Comparison of ENCODE assay signal across 20 mouse cellular contexts in genomic region chr11:49726800-49727199, GRCm38 (mm10). TPM values are rescaled to one million over a fixed set of nuclear protein-coding genes. Genes with fewer than 3 reads are reported as not detected.
DNase-seq lines count a peak whose midpoint lies in the region; ATAC-seq and TF ChIP-seq lines count a peak whose summit lies in the region.
"Had no signal": no experiment of that assay in that cellular context is flagged by ENCODE, and none has a peak within 500 bp of the region (broad histone marks: within the 10 kb centered on the region; RNA-seq: fewer than 3 reads in every experiment).

No protein-coding gene starts in this region.

- H3K36me3 ChIP-seq in kidney, adult 2 months (ENCODE audit: control insufficient read depth, insufficient read depth, low read length), result no peaks in the 10 kb centered on the region
- no peaks in the 10 kb centered on the region for H3K36me3 ChIP-seq in hindbrain, embryonic 16.5 days (ENCODE audit: control insufficient read depth, insufficient read depth, low read length)
- H3K36me3 ChIP-seq: heart, embryonic 10.5 days; hindbrain, embryonic 13.5 days; liver, embryonic 13.5 days had no signal

- H3K9ac ChIP-seq in hindbrain, embryonic 16.5 days (ENCODE audit: low read depth, low read length), result no peak overlapping the region
- H3K9ac ChIP-seq: forebrain, embryonic 13.5 days; hindbrain, embryonic 13.5 days; liver, embryonic 13.5 days had no signal

- H3K9me3 ChIP-seq in hindbrain, embryonic 16.5 days (ENCODE audit: control insufficient read depth, low read length), result no peaks in the 10 kb centered on the region
- H3K9me3 ChIP-seq: forebrain, embryonic 13.5 days; heart, embryonic 10.5 days; hindbrain, embryonic 13.5 days; liver, embryonic 13.5 days had no signal

- 59% methylated on average over 8 of the region's 8 CpGs for WGBS in kidney, adult 2 months
- WGBS in hindbrain, embryonic 16.5 days, result 68% methylated on average over 8 of the region's 8 CpGs

- H3K4me1 ChIP-seq in kidney, adult 2 months (ENCODE audit: control insufficient read depth, insufficient read depth, low read length), result no peaks in the 10 kb centered on the region
- no peaks in the 10 kb centered on the region; the same call in none of the 2 replicates for H3K4me1 ChIP-seq in hindbrain, embryonic 16.5 days (ENCODE audit: control insufficient read depth, insufficient read depth, low read depth, low read length)
- H3K4me1 ChIP-seq: forebrain, embryonic 13.5 days had no signal

- DNase-seq in cerebellum, postnatal 10 days, result peak; percentile 69 to 70
- no peak for DNase-seq in cerebellum, adult 8-10 months
- peak; percentile 17 for DNase-seq in kidney, adult 2 months
- no peak for DNase-seq in kidney, postnatal 25 days
- DNase-seq in lung, postnatal 10 days, result peak; percentile 49
- no peak for DNase-seq in lung, postnatal 36 days
- DNase-seq: cerebellum, adult 11-12 months; gastrocnemius, postnatal 36 days; heart, postnatal 14 days; kidney, adult 8-10 months; kidney, postnatal 36 days; layer of hippocampus, postnatal 36 days; liver, embryonic 13.5 days had no signal

- no peak for TF ChIP-seq POLR2A in kidney, adult 2 months (IDR thresholded peaks at IDR 0.05; ENCODE audit: low read depth, low read length)

- no peak overlapping the region for H3K4me2 ChIP-seq in hindbrain, embryonic 16.5 days (ENCODE audit: low read length)
- H3K4me2 ChIP-seq: forebrain, embryonic 13.5 days; hindbrain, embryonic 13.5 days; liver, embryonic 13.5 days had no signal

- H3K27me3 ChIP-seq in kidney, adult 2 months (replicated peaks; ENCODE audit: control insufficient read depth, insufficient read depth, low read length), result no peaks in the 10 kb centered on the region
- H3K27me3 ChIP-seq in hindbrain, embryonic 16.5 days (replicated peaks; ENCODE audit: control insufficient read depth, insufficient read depth, low read length), result no peaks in the 10 kb centered on the region
- H3K27me3 ChIP-seq: forebrain, embryonic 13.5 days; hindbrain, embryonic 13.5 days; liver, embryonic 13.5 days had no signal

- no peak for TF ChIP-seq CTCF in kidney, adult 2 months (conservative IDR thresholded peaks at IDR 0.05; ENCODE audit: insufficient read depth, insufficient read length, low read depth, low read length)

- ATAC-seq in hindbrain, embryonic 16.5 days, result no peak
- ATAC-seq: CD4-positive, CD25-positive, alpha-beta regulatory T cell, adult 4 months; inflammation-experienced regulatory T-cells, adult 6 months had no signal

- no peak overlapping the region for H3K4me3 ChIP-seq in kidney, adult 2 months (ENCODE audit: insufficient read depth, low read depth, low read length)
- H3K4me3 ChIP-seq in hindbrain, embryonic 16.5 days (ENCODE audit: low read length), result no peak overlapping the region
- H3K4me3 ChIP-seq: forebrain, embryonic 13.5 days; heart, embryonic 10.5 days; hindbrain, embryonic 13.5 days; liver, embryonic 13.5 days had no signal

- no peak overlapping the region for H3K27ac ChIP-seq in kidney, adult 2 months (ENCODE audit: insufficient read depth, low read depth, low read length)
- no peak overlapping the region for H3K27ac ChIP-seq in hindbrain, embryonic 16.5 days (ENCODE audit: low read depth, low read length)
- H3K27ac ChIP-seq: forebrain, embryonic 13.5 days; heart, embryonic 10.5 days; hindbrain, embryonic 13.5 days; liver, embryonic 13.5 days; macrophage had no signal

RNA-seq across cellular contexts. Expression of gene Cnot6, which starts 14.3 kb away (rescaled TPM):
- 10.5 and 14.1 TPM in 2 replicates for polyA plus RNA-seq in kidney, adult 2 months (2012; rRNA removed)
- polyA plus RNA-seq in hindbrain, embryonic 16.5 days (2015; fragmentation: Nextera tagmentation; extraction: Ambion mirVana), result 30.1 and 36.1 TPM in 2 replicates

Comparison
In these comparisons a context has a peak if more than half of its experiments do, and no peak if none do; other contexts are left out.
1. DNase-seq: peak in cerebellum, postnatal 10 days (2 of 2), kidney, adult 2 months (single experiment) and lung, postnatal 10 days (single experiment); none in cerebellum, adult 8-10 months (single experiment), kidney, postnatal 25 days (0 of 2) and lung, postnatal 36 days (single experiment).